25 mouse cellular contexts compared by ENCODE assay signal in genomic region chr11:22140737-22141136, GRCm38 (mm10).
DNase-seq lines count a peak whose midpoint lies in the region; ATAC-seq lines count a peak whose summit lies in the region.
"Had no signal": no experiment of that assay in that cellular context is flagged by ENCODE, and none has a peak within 500 bp of the region (broad histone marks: within the 10 kb centered on the region; RNA-seq: fewer than 3 reads in every experiment).

No protein-coding gene starts in this region.

- 88% methylated on average over 2 of the region's 2 CpGs for WGBS in heart, embryonic 12.5 days
- WGBS in lung, embryonic 16.5 days = 48% methylated on average over 2 of the region's 2 CpGs

- DNase-seq in heart, adult 11 months = peak; percentile 17
- no peak for DNase-seq in lung, postnatal 4 days
- peak; percentile 12 for DNase-seq in lung, postnatal 36 days
- DNase-seq in cerebellum, postnatal 4 days (ENCODE audit: low spot score in 2 of 2) = no peak
- DNase-seq: adrenal gland, adult 8-10 months; adrenal gland, postnatal 25 days; cerebellum, adult 11-12 months; cerebellum, adult 8-10 months; cerebellum, postnatal 10 days; cerebellum, postnatal 36 days; gastrocnemius, postnatal 10 days; gastrocnemius, postnatal 36 days; heart, postnatal 10 days; heart, postnatal 36 days had no signal

- H3K4me2 ChIP-seq in heart, embryonic 12.5 days = no peak overlapping the region
- no peak overlapping the region for H3K4me2 ChIP-seq in lung, embryonic 16.5 days (ENCODE audit: low read depth, low read length)
- H3K4me2 ChIP-seq: forebrain, embryonic 13.5 days; heart, embryonic 11.5 days; heart, embryonic 15.5 days; hindbrain, embryonic 13.5 days had no signal

- H3K27me3 ChIP-seq in heart, embryonic 12.5 days (replicated peaks) = no peaks in the 10 kb centered on the region
- no peaks in the 10 kb centered on the region for H3K27me3 ChIP-seq in lung, embryonic 16.5 days (ENCODE audit: control insufficient read depth, insufficient read depth, low read depth, low read length)
- H3K27me3 ChIP-seq: forebrain, embryonic 13.5 days; heart, embryonic 15.5 days; hindbrain, embryonic 13.5 days had no signal

- ATAC-seq in heart, embryonic 12.5 days (ENCODE audit: insufficient number of reproducible peaks, low FRiP score) = no peak
- peak; percentile 56; the same call in 1 of the 2 replicates for ATAC-seq in lung, embryonic 16.5 days (ENCODE audit: low read depth)
- ATAC-seq: activated CD4-positive, CD25-positive, alpha-beta regulatory T cell, adult 4 months; forebrain, embryonic 13.5 days; forebrain, embryonic 16.5 days; hindbrain, embryonic 16.5 days had no signal

- peaks cover 4% of the 10 kb centered on the region for H3K36me3 ChIP-seq in heart, embryonic 12.5 days
- H3K36me3 ChIP-seq in lung, embryonic 16.5 days (ENCODE audit: control insufficient read depth, insufficient read depth, low read length) = 0 out of 2 replicates have a peak, but pooled peaks cover 4% of the 10 kb centered on the region

- H3K9me3 ChIP-seq in heart, embryonic 12.5 days (replicated peaks) = no peaks in the 10 kb centered on the region
- H3K9me3 ChIP-seq in lung, embryonic 16.5 days (ENCODE audit: control insufficient read depth, low read length) = no peaks in the 10 kb centered on the region
- H3K9me3 ChIP-seq: forebrain, embryonic 10.5 days; forebrain, embryonic 13.5 days; heart, embryonic 15.5 days; hindbrain, embryonic 10.5 days; hindbrain, embryonic 13.5 days had no signal

- peaks cover 8% of the 10 kb centered on the region for H3K4me1 ChIP-seq in heart, embryonic 12.5 days (replicated peaks)
- H3K4me1 ChIP-seq in lung, embryonic 16.5 days (replicated peaks; ENCODE audit: control insufficient read depth, insufficient read depth, low read length) = no peaks in the 10 kb centered on the region
- H3K4me1 ChIP-seq: forebrain, embryonic 10.5 days; forebrain, embryonic 13.5 days; hindbrain, embryonic 10.5 days; hindbrain, embryonic 13.5 days had no signal

- H3K9ac ChIP-seq in heart, embryonic 12.5 days = no peak overlapping the region
- H3K9ac ChIP-seq in lung, embryonic 16.5 days (ENCODE audit: low read length) = no peak overlapping the region
- H3K9ac ChIP-seq: forebrain, embryonic 13.5 days; heart, embryonic 15.5 days; hindbrain, embryonic 13.5 days had no signal

- H3K27ac ChIP-seq in heart, embryonic 12.5 days (ENCODE audit: poor library complexity, severe bottlenecking) = no peak overlapping the region
- no peak overlapping the region for H3K27ac ChIP-seq in lung, embryonic 16.5 days (ENCODE audit: low read length)
- H3K27ac ChIP-seq: forebrain, embryonic 10.5 days; forebrain, embryonic 13.5 days; heart, embryonic 15.5 days; hindbrain, embryonic 10.5 days; hindbrain, embryonic 13.5 days had no signal

- no peak overlapping the region for H3K4me3 ChIP-seq in heart, embryonic 12.5 days
- no peak overlapping the region for H3K4me3 ChIP-seq in lung, embryonic 16.5 days (ENCODE audit: low read length)
- H3K4me3 ChIP-seq: forebrain, embryonic 10.5 days; forebrain, embryonic 13.5 days; heart, embryonic 15.5 days; hindbrain, embryonic 10.5 days; hindbrain, embryonic 13.5 days had no signal

Comparison
In these comparisons a context has a peak if more than half of its experiments do, and no peak if none do; other contexts are left out.
1. DNase-seq: peak in heart, adult 11 months (single experiment) and lung, postnatal 36 days (single experiment); none in lung, postnatal 4 days (0 of 2) and cerebellum, postnatal 4 days (0 of 2).